ENCODE assay signal across 8 mouse cellular contexts in the genomic region with DNA sequence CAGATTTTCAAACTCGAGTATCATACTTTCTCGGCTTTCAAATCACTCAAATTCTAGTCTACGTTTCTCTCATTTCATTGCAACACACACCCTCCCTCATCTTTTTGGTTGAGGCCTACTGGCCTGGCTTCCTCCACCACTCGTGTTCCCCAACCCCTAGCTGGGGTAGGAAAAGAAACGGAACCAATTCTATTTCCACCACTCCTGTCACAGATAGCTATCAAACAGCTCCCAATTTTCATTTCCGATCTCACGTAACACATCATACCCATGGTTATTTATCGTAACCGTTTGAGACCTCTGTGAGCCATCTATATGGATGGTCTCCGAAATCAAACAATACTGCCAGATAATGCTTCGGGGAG. TPM values are rescaled to one million over a fixed set of nuclear protein-coding genes. Genes with fewer than 3 reads are reported as not detected.
DNase-seq lines count a peak whose midpoint lies in the region; ATAC-seq and TF ChIP-seq lines count a peak whose summit lies in the region.

No protein-coding gene starts in this region.

- no peaks in the 10 kb centered on the region for H3K27me3 ChIP-seq in kidney, postnatal 0 days (ENCODE audit: insufficient read depth, low read length)
- H3K27me3 ChIP-seq in hindbrain, embryonic 16.5 days (replicated peaks; ENCODE audit: control insufficient read depth, insufficient read depth, low read length): no peaks in the 10 kb centered on the region
- no peaks in the 10 kb centered on the region for H3K27me3 ChIP-seq in midbrain, postnatal 0 days (ENCODE audit: insufficient read depth, low read length)

- TF ChIP-seq CTCF in kidney, postnatal 0 days (IDR thresholded peaks at IDR 0.05; ENCODE audit: low read depth): no peak
- no peak for TF ChIP-seq CTCF in cortical plate, adult 2 months (IDR thresholded peaks at IDR 0.05; ENCODE audit: extremely low read depth, insufficient read depth, low read length)
- no peak for TF ChIP-seq CTCF in midbrain, postnatal 0 days (IDR thresholded peaks at IDR 0.05)

- DNase-seq in kidney, postnatal 0 days (ENCODE audit: low spot score): no peak
- no peak for DNase-seq in kidney, postnatal 36 days
- DNase-seq in midbrain, postnatal 0 days (ENCODE audit: low spot score): no peak
- no peak for DNase-seq in MN1 (ENCODE audit: low spot score)
- DNase-seq in gastrocnemius, adult 8-10 months (ENCODE audit: low spot score in 2 of 2): no peak
- DNase-seq in thymus, postnatal 0 days (ENCODE audit: low spot score): no peak

- no peaks in the 10 kb centered on the region for H3K9me3 ChIP-seq in kidney, postnatal 0 days (replicated peaks; ENCODE audit: low read length)
- H3K9me3 ChIP-seq in hindbrain, embryonic 16.5 days (ENCODE audit: control insufficient read depth, low read length): no peaks in the 10 kb centered on the region
- H3K9me3 ChIP-seq in midbrain, postnatal 0 days (ENCODE audit: low read length): no peaks in the 10 kb centered on the region

- H3K9ac ChIP-seq in kidney, postnatal 0 days (ENCODE audit: low read depth, low read length): peak overlapping the region; percentile 100
- peak overlapping the region; percentile 100 for H3K9ac ChIP-seq in hindbrain, embryonic 16.5 days (ENCODE audit: low read depth, low read length)
- peak overlapping the region; percentile 100 for H3K9ac ChIP-seq in midbrain, postnatal 0 days (replicated peaks; ENCODE audit: low read length, poor library complexity, severe bottlenecking)

- H3K27ac ChIP-seq in kidney, postnatal 0 days: peak overlapping the region; percentile 98
- H3K27ac ChIP-seq in cortical plate, adult 2 months (ENCODE audit: insufficient read depth, low read length): peak overlapping the region; percentile 100
- peak overlapping the region; percentile 99 for H3K27ac ChIP-seq in hindbrain, embryonic 16.5 days (ENCODE audit: low read depth, low read length)
- H3K27ac ChIP-seq in midbrain, postnatal 0 days (ENCODE audit: low read depth, low read length): peak overlapping the region; percentile 100

- H3K4me1 ChIP-seq in kidney, postnatal 0 days (replicated peaks; ENCODE audit: insufficient read depth, low read length): peaks cover 10% of the 10 kb centered on the region; the same call in 1 of the 2 replicates
- H3K4me1 ChIP-seq in cortical plate, adult 2 months (ENCODE audit: control insufficient read depth, insufficient read depth, low read length): peaks cover 2% of the 10 kb centered on the region; the same call in 1 of the 2 replicates
- H3K4me1 ChIP-seq in hindbrain, embryonic 16.5 days (ENCODE audit: control insufficient read depth, insufficient read depth, low read depth, low read length): peaks cover 24% of the 10 kb centered on the region
- peaks cover 9% of the 10 kb centered on the region for H3K4me1 ChIP-seq in midbrain, postnatal 0 days (ENCODE audit: insufficient read depth, low read length)

- H3K36me3 ChIP-seq in kidney, postnatal 0 days (ENCODE audit: insufficient read depth, low read length): no peaks in the 10 kb centered on the region
- no peaks in the 10 kb centered on the region for H3K36me3 ChIP-seq in hindbrain, embryonic 16.5 days (ENCODE audit: control insufficient read depth, insufficient read depth, low read length)
- H3K36me3 ChIP-seq in midbrain, postnatal 0 days (ENCODE audit: insufficient read depth, low read length): no peaks in the 10 kb centered on the region

- peak overlapping the region; percentile 68 for H3K4me2 ChIP-seq in kidney, postnatal 0 days (ENCODE audit: low read length)
- peak overlapping the region; percentile 77 for H3K4me2 ChIP-seq in hindbrain, embryonic 16.5 days (ENCODE audit: low read length)
- peak overlapping the region; percentile 52 for H3K4me2 ChIP-seq in midbrain, postnatal 0 days (ENCODE audit: low read depth, low read length, poor library complexity, severe bottlenecking)

- TF ChIP-seq POLR2A in cortical plate, adult 2 months (IDR thresholded peaks at IDR 0.05; ENCODE audit: extremely low read depth, insufficient read depth, low read length): no peak

- H3K4me3 ChIP-seq in kidney, postnatal 0 days (replicated peaks; ENCODE audit: low read depth, low read length): peak overlapping the region; percentile 99
- H3K4me3 ChIP-seq in cortical plate, adult 2 months (ENCODE audit: insufficient read depth, low read length): peak overlapping the region; percentile 84
- peak overlapping the region; percentile 100 for H3K4me3 ChIP-seq in hindbrain, embryonic 16.5 days (ENCODE audit: low read length)
- H3K4me3 ChIP-seq in midbrain, postnatal 0 days (ENCODE audit: low read depth, low read length): peak overlapping the region; percentile 100

- ATAC-seq in kidney, postnatal 0 days (replicated peaks; ENCODE audit: low FRiP score, low read depth): no peak
- ATAC-seq in hindbrain, embryonic 16.5 days: no peak
- ATAC-seq in midbrain, postnatal 0 days (ENCODE audit: low FRiP score): no peak

- WGBS in kidney, postnatal 0 days: 13% methylated on average over 11 of the region's 11 CpGs
- WGBS in hindbrain, embryonic 16.5 days: 14% methylated on average over 11 of the region's 11 CpGs
- 13% methylated on average over 11 of the region's 11 CpGs for WGBS in midbrain, postnatal 0 days

RNA-seq across cellular contexts. Expression of a gene that starts 1.4 kb away (rescaled TPM):
- 46.5 TPM in 2 replicates for polyA plus RNA-seq in kidney, postnatal 0 days (2015; fragmentation: Nextera tagmentation; extraction: Ambion mirVana)
- polyA plus RNA-seq in cortical plate, adult 2 months (2012; rRNA removed): 81.2 and 88.0 TPM in 2 replicates
- polyA plus RNA-seq in hindbrain, embryonic 16.5 days (2015; fragmentation: Nextera tagmentation; extraction: Ambion mirVana): 142 and 155 TPM in 2 replicates
- 52.5 and 81.0 TPM in 2 replicates for total RNA-seq in midbrain, postnatal 0 days (2014; rRNA removed)
- polyA plus RNA-seq in midbrain, postnatal 0 days (2015; fragmentation: Nextera tagmentation; extraction: Ambion mirVana): 97.8 and 109 TPM in 2 replicates
- 10 to 100 TPM; 59.5 to 73.9 (median 62.8) TPM for total RNA-seq in gastrocnemius, adult 8-10 months (2022)
- polyA plus RNA-seq in thymus, postnatal 0 days (2015; fragmentation: Nextera tagmentation; extraction: Ambion mirVana): 57.2 and 64.4 TPM in 2 replicates

RNA-seq across cellular contexts. Expression of a gene that starts 36.5 kb away (rescaled TPM):
- polyA plus RNA-seq in kidney, postnatal 0 days (2015; fragmentation: Nextera tagmentation; extraction: Ambion mirVana): 54.3 and 56.9 TPM in 2 replicates
- 27.7 and 29.5 TPM in 2 replicates for polyA plus RNA-seq in cortical plate, adult 2 months (2012; rRNA removed)
- polyA plus RNA-seq in hindbrain, embryonic 16.5 days (2015; fragmentation: Nextera tagmentation; extraction: Ambion mirVana): 38.2 and 39.5 TPM in 2 replicates
- 21.4 and 29.1 TPM in 2 replicates for total RNA-seq in midbrain, postnatal 0 days (2014; rRNA removed)
- 33.0 and 36.0 TPM in 2 replicates for polyA plus RNA-seq in midbrain, postnatal 0 days (2015; fragmentation: Nextera tagmentation; extraction: Ambion mirVana)
- total RNA-seq in gastrocnemius, adult 8-10 months (2022): 10 to 100 TPM; 31.8 to 39.5 (median 36.0) TPM
- 40.8 and 41.0 TPM in 2 replicates for polyA plus RNA-seq in thymus, postnatal 0 days (2015; fragmentation: Nextera tagmentation; extraction: Ambion mirVana)
